Mouse (Mus musculus) limb, embryonic 15.5 days (tissue): Measurements from ENCODE around the gene Slc9a1. TPM values are rescaled to one million over a fixed set of nuclear protein-coding genes. Genes with fewer than 3 reads are reported as not detected.

Experiments
- ATAC-seq: fragments of 200-750 bp; cut with Nextera tagmentation; 2 replicates; pipeline ENCODE4 v1.8.0; 2017; ENCODE audit warnings: low read depth, moderate TSS enrichment; ENCODE audit not compliant: insufficient number of reproducible peaks, low FRiP score, low TSS enrichment
- H3K27ac ChIP-seq: fragments of 300-500 bp; sonication (generic); 2 replicates; pipeline ENCODE4 v1.5.1; 2015; ENCODE audit warnings: moderate library complexity, mild to moderate bottlenecking, inconsistent platforms
- H3K27me3 ChIP-seq: fragments of 300-500 bp; sonication (generic); 2 replicates; pipeline ENCODE4 v1.6.1; 2015; ENCODE audit warnings: inconsistent platforms
- H3K36me3 ChIP-seq: fragments of 300-500 bp; sonication (generic); 2 replicates; pipeline ENCODE4 v1.6.1; 2015; ENCODE audit warnings: inconsistent platforms
- H3K4me1 ChIP-seq: fragments of 300-500 bp; sonication (generic); 2 replicates; pipeline ENCODE4 v1.6.1; 2015; ENCODE audit warnings: inconsistent platforms
- H3K4me2 ChIP-seq: fragments of 300-500 bp; sonication (generic); 2 replicates; pipeline ENCODE4 v1.6.1; 2015; ENCODE audit warnings: mild to moderate bottlenecking, inconsistent platforms
- H3K4me3 ChIP-seq: fragments of 300-500 bp; sonication (generic); 2 replicates; pipeline ENCODE4 v1.5.1; 2015; ENCODE audit warnings: mild to moderate bottlenecking, inconsistent platforms
- H3K9ac ChIP-seq: fragments of 300-500 bp; sonication (generic); 2 replicates; pipeline ENCODE4 v1.6.1; 2015; ENCODE audit warnings: inconsistent platforms
- H3K9me3 ChIP-seq: fragments of 300-500 bp; sonication (generic); 2 replicates; pipeline ENCODE4 v1.6.1; 2016; ENCODE audit warnings: inconsistent platforms
- WGBS: fragments of 180-500 bp; shearing (Covaris S2); methylation state at CpG from one replicate; pipeline ENCODE4 v1.1.7; 2015; 5-methylcytosine and 5-hydroxymethylcytosine counted together
- polyA plus RNA-seq: library from polyadenylated mRNA; unstranded; fragments of >200 nt; fragmentation: Nextera tagmentation; extraction: Ambion mirVana; gene quantifications from 2 replicates; pipeline ENCODE4 v1.2.1, GENCODE M21; 2015

The Slc9a1 gene
- polyA plus RNA-seq, 1 experiment from 2014 or later: 10.1 TPM

GRCm38 (mm10) chr4:133347624-133348023 is 21.9 kb upstream of the Slc9a1 start:
- Histone ChIP-seq H3K36me3 (no peaks in the 10 kb centered on the region), H3K27me3 (0 out of 2 replicates have a peak, but pooled peaks cover 3% of the 10 kb centered on the region), H3K9me3 (no peaks in the 10 kb centered on the region), H3K9ac (no peak overlapping the region), H3K4me3 (no peak overlapping the region), H3K4me2 (no peak overlapping the region), H3K4me1 (no peaks in the 10 kb centered on the region), H3K27ac (no peak overlapping the region)
- 60% methylated on average over 4 of the region's 4 CpGs for WGBS
- ATAC-seq: no peak

- H3K27me3 ChIP-seq: no peaks in the 10 kb centered on the region
- H3K4me3 ChIP-seq: no peak overlapping the region
- no peaks in the 10 kb centered on the region for H3K4me1 ChIP-seq
- no peaks in the 10 kb centered on the region for H3K36me3 ChIP-seq
- H3K9ac ChIP-seq: no peak overlapping the region
- no peaks in the 10 kb centered on the region for H3K9me3 ChIP-seq
- ATAC-seq: no peak
- H3K4me2 ChIP-seq: no peak overlapping the region
- no peak overlapping the region for H3K27ac ChIP-seq
- 73% methylated on average over 5 of the region's 5 CpGs for WGBS
These were observed 21.3 kb upstream of the Slc9a1 start for GRCm38 (mm10) chr4:133348051-133348775.

- Histone ChIP-seq H3K9me3 (no peaks in the 10 kb centered on the region), H3K4me1 (no peaks in the 10 kb centered on the region), H3K36me3 (no peaks in the 10 kb centered on the region), H3K27ac (no peak overlapping the region), H3K27me3 (no peaks in the 10 kb centered on the region), H3K4me2 (no peak overlapping the region), H3K4me3 (no peak overlapping the region), H3K9ac (no peak overlapping the region)
- no peak for ATAC-seq
- WGBS: 72% methylated on average over 10 of the region's 10 CpGs
These were observed 16.7 kb upstream of the Slc9a1 start for GRCm38 (mm10) chr4:133352797-133353196.

GRCm38 (mm10) chr4:133353367-133354365 is 15.8 kb upstream of the Slc9a1 start, which contains the start of gene Wdtc1:
Gene Wdtc1, minus strand, starts transcription at chr4:133353481.
- H3K9me3 ChIP-seq: no peaks in the 10 kb centered on the region
- H3K27me3 ChIP-seq: no peaks in the 10 kb centered on the region
- H3K27ac ChIP-seq: no peak within 1 kb of the TSS
- H3K36me3 ChIP-seq: no peaks in the 10 kb centered on the region
- H3K9ac ChIP-seq: no peak within 1 kb of the TSS
- no peak for ATAC-seq
- H3K4me3 ChIP-seq: no peak within 1 kb of the TSS
- H3K4me1 ChIP-seq: no peaks in the 10 kb centered on the region
- no peak within 1 kb of the TSS for H3K4me2 ChIP-seq
- WGBS: 82% methylated on average over 23 of the region's 23 CpGs

GRCm38 (mm10) chr4:133354641-133355040 is 14.9 kb upstream of the Slc9a1 start:
- H3K9me3 ChIP-seq: no peaks in the 10 kb centered on the region
- H3K4me3 ChIP-seq: no peak overlapping the region
- no peak overlapping the region for H3K4me2 ChIP-seq
- no peaks in the 10 kb centered on the region for H3K4me1 ChIP-seq
- H3K36me3 ChIP-seq: no peaks in the 10 kb centered on the region
- 86% methylated on average over 6 of the region's 6 CpGs for WGBS
- no peaks in the 10 kb centered on the region for H3K27me3 ChIP-seq
- H3K27ac ChIP-seq: no peak overlapping the region
- no peak overlapping the region for H3K9ac ChIP-seq
- no peak for ATAC-seq

GRCm38 (mm10) chr4:133370298-133371274 is 1.1 kb downstream of the Slc9a1 start:
- 62% methylated on average over 22 of the region's 22 CpGs for WGBS
- peaks cover 43% of the 10 kb centered on the region for H3K4me1 ChIP-seq

GRCm38 (mm10) chr4:133371621-133372277 is 2.2 kb downstream of the Slc9a1 start:
- Histone ChIP-seq H3K4me3 (peak overlapping the region; percentile 76), H3K27me3 (no peaks in the 10 kb centered on the region), H3K9me3 (no peaks in the 10 kb centered on the region), H3K36me3 (peaks cover 2% of the 10 kb centered on the region; the same call in 1 of the 2 replicates), H3K4me2 (peak overlapping the region; percentile 55), H3K9ac (no peak overlapping the region), H3K27ac (no peak overlapping the region), H3K4me1 (peaks cover 51% of the 10 kb centered on the region)
- no peak for ATAC-seq
- 58% methylated on average over 7 of the region's 7 CpGs for WGBS

More at GRCm38 (mm10) chr4:133370298-133371274, 1.1 kb downstream of the Slc9a1 start:
- no peaks in the 10 kb centered on the region for H3K27me3 ChIP-seq
- ATAC-seq: no peak
- peaks cover 2% of the 10 kb centered on the region; the same call in 1 of the 2 replicates for H3K36me3 ChIP-seq
- peak overlapping the region; percentile 70 for H3K9ac ChIP-seq
- peak overlapping the region; percentile 76 for H3K4me3 ChIP-seq
- H3K27ac ChIP-seq: peak overlapping the region; percentile 88
- no peaks in the 10 kb centered on the region for H3K9me3 ChIP-seq
- peak overlapping the region; percentile 55 for H3K4me2 ChIP-seq

GRCm38 (mm10) chr4:133372278-133372665 is 2.8 kb downstream of the Slc9a1 start:
- Histone ChIP-seq H3K9me3 (no peaks in the 10 kb centered on the region), H3K36me3 (peaks cover 2% of the 10 kb centered on the region; the same call in 1 of the 2 replicates), H3K27me3 (no peaks in the 10 kb centered on the region), H3K9ac (no peak overlapping the region), H3K4me1 (peaks cover 52% of the 10 kb centered on the region), H3K4me2 (peak overlapping the region; percentile 55), H3K4me3 (peak overlapping the region; percentile 76), H3K27ac (no peak overlapping the region)
- 54% methylated on average over 6 of the region's 6 CpGs for WGBS
- no peak for ATAC-seq

- no peak overlapping the region for H3K27ac ChIP-seq
- H3K4me1 ChIP-seq: peaks cover 69% of the 10 kb centered on the region
- peaks cover 2% of the 10 kb centered on the region; the same call in 1 of the 2 replicates for H3K36me3 ChIP-seq
- H3K9ac ChIP-seq: no peak overlapping the region
- H3K9me3 ChIP-seq: no peaks in the 10 kb centered on the region
- no peak overlapping the region for H3K4me2 ChIP-seq
- no peak for ATAC-seq
- no peaks in the 10 kb centered on the region for H3K27me3 ChIP-seq
- 64% methylated on average over 4 of the region's 4 CpGs for WGBS
- no peak overlapping the region for H3K4me3 ChIP-seq
These were observed 4.5 kb downstream of the Slc9a1 start for GRCm38 (mm10) chr4:133374011-133374410.

- peaks cover 77% of the 10 kb centered on the region for H3K4me1 ChIP-seq
- no peak overlapping the region for H3K9ac ChIP-seq
- WGBS: 77% methylated on average over 10 of the region's 10 CpGs
- no peaks in the 10 kb centered on the region for H3K27me3 ChIP-seq
- peaks cover 2% of the 10 kb centered on the region; the same call in 1 of the 2 replicates for H3K36me3 ChIP-seq
- no peak overlapping the region for H3K4me2 ChIP-seq
- no peak overlapping the region for H3K27ac ChIP-seq
- ATAC-seq: no peak
- no peak overlapping the region for H3K4me3 ChIP-seq
- no peaks in the 10 kb centered on the region for H3K9me3 ChIP-seq
These were observed 6.5 kb downstream of the Slc9a1 start for GRCm38 (mm10) chr4:133375812-133376577.
